Mouse (Mus musculus) testis, postnatal 10 days (tissue): Measurements from ENCODE around the gene Dnm3.

Experiments
- DNase-seq: peaks from one replicate; pipeline ENCODE4 v3.0.0; 2021; ENCODE audit warnings: low spot score

Dnm3 gene

DNA sequence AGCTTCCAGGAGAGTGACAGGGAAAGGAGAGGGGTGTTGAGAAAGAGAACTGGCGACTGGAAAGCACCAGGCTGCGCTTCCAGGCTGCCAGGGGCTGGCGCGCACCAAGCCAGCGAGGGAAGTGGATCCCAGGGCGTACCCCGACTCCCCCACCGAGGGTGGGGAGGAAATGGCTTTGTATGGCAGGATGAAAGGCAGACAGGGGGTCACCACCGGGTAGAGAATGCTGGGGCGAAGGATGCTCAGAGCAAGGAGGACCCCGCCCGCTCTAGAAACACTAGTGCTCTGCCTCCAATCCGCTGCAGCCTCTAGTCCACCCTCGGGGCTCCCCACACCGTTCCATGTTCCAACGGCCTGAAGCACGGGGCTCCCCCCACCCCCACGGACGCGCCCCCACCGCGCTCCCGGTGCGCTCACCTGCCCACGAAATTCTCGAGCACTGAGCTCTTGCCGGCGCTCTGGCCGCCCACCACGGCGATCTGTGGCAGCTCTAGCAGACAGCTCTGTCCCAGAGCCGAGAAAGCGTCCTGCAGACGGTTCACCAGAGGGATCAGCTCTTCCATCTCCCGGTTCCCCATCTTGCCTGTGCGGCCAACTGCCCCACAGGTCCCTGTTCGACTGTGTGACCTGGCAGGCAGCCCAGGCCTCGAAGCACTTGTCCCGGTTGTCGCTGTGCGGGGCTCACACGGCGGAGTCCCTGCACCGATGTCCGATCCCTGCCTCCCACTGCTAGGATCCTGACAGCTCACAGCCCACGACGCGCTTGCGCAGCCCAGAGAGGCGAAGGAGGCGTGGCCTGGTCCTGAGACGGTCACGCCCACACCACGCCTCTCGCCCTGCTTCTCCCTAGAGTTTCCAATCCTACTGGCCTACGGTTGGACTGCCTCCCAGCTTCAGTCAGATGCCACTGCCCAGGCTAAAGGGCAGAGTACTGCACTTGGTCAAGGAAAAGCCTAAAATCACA lies at the start of gene Dnm3:
Dnm3 (minus strand) TSS at position 789 of the 964 bp plus-strand sequence.
- peak; percentile 93 for DNase-seq

DNA sequence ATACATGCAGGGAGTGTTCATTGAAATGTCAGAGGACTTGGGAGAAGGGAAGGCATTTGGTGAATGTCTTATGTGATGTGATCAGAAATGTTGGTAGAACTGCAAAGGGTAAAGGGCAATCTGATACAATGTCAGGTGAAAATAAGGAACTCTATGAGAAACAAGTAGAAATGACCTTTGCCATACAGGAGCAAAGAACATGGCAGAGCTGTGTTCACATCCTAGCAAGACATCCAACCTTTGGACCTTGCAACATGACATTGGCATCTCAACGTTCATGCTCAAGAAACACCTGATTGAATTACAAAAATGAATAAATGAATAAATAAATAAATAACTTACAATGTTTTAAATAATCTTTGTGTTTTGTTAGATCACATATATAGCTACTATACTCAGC lies 37.3 kb upstream of the Dnm3 start:
- no peak for DNase-seq

- no peak for DNase-seq
Observed at GRCm38 (mm10) chr1:162510013-162510356, 32.2 kb upstream of the Dnm3 start.

GRCm38 (mm10) chr1:162509329-162510012 lies 31.6 kb upstream of the Dnm3 start:
- DNase-seq: no peak

- DNase-seq: no peak
Observed at GRCm38 (mm10) chr1:162508211-162509005, 30.6 kb upstream of the Dnm3 start.

DNA sequence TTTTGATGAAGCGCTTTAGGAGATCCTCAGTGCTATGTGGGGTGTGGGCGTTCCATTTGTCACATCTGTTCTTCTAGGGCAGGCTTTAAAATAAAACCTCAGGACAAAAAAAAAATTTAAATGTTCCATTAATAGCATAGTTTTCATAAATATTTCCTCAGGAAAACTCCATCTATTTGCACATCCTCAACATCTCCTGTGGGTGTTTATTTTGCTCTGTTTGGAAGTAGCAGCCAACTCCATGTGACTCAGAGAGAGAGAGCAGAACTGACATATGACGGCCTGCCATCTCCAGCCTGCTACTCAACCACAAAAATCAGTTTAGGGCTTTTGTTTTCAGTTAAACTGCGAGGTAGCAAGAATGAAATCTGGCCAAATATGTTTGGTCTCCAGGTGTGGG lies 28.7 kb upstream of the Dnm3 start:
- DNase-seq: no peak

GRCm38 (mm10) chr1:162505649-162506048 lies 27.8 kb upstream of the Dnm3 start:
- DNase-seq: no peak

DNA sequence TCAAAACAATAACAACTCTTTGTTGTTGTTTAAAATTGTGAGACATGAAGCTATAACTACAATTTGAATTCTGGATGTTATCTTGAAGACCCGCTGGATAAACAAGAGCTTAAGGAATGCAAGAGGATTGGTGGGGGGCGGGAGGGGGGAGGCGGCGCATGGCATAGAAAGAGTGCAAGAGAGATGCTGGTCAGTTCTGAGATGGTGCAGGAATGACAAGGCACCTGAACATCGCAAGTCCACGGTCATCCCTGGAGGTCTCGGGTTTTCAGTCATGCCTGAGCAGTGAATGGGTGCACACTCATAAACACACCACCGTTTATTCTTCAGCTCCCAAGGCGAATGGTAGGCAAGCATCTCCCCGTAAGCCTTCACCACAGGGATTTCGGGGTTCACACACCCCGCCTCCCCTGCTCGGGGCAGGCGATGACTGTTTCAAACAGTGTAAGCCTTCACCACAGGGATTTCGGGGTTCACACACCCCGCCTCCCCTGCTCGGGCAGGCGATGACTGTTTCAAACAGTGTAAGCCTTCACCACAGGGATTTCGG lies 1.2 kb downstream of the Dnm3 start:
- no peak for DNase-seq

DNA sequence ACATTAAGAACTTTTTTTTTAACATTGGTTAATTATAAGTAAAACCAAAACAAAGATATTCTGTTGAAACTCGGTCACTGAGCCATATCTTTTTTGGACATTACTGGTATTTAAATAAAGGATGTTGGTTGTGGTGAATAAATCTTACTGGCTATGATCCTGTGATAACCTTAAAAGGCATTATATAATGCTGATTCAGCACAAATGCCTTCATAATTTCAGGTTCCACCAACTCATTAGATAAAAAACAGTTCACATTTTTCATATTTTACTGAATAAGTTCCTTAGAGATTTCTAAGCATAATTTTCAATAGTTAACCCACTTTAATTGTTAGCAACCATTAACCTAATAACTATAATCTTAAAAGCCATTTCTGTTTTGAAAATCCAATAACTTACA lies 4.9 kb downstream of the Dnm3 start:
- DNase-seq: no peak

GRCm38 (mm10) chr1:162471089-162471488 lies 6.7 kb downstream of the Dnm3 start:
- no peak for DNase-seq

DNA sequence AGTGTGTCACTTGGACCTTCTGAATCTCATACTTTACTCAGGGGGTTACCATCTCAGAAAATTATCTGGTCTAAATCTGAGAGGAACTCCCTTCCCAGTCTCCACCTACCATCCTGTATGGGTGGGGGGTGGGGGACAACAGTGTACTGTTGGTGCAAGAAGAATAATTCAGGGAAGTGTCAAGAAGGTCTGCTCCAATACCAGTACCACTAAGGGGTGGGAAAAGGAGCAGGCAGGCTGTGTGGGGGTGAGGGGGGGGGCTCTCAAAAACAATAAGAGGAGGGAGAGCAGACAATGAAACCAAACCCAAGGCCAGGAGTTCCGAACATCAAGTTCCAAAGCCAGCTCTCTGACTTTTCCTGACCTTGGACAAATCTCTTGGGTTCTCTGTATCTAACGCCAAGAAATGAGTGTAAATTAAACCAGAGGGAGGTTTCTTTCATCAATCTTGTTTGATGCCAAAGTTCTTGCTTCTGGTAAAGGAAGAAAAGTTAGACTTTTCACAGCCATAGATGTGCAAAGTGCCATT lies 8.0 kb downstream of the Dnm3 start:
- DNase-seq: peak; percentile 47

- no peak for DNase-seq
Observed at GRCm38 (mm10) chr1:162463676-162464075, 14.2 kb downstream of the Dnm3 start.

- DNase-seq: no peak
Observed at GRCm38 (mm10) chr1:162458711-162459110, 19.1 kb downstream of the Dnm3 start.

GRCm38 (mm10) chr1:162456861-162457260 lies 21.0 kb downstream of the Dnm3 start:
- DNase-seq: no peak

DNA sequence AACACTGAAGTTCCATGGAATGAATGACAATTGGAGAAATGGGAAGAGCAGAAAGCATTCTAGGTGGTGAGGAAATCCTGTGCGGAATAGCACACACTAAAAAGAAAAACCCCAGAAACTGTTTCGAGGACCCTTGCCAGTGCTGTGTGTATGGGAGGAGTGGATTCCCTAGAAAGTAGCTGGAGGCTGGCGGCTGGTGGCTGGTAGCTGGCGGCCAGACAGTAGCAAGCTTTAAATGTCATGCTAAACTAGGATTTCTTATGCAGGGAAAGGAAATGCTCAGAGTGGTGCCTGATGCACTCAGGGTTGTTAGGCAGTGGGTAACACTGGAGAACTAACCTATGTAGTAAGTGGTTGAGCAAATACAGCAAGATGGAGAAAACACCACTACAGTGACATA lies 21.4 kb downstream of the Dnm3 start:
- no peak for DNase-seq

GRCm38 (mm10) chr1:162453578-162453977 lies 24.3 kb downstream of the Dnm3 start:
- DNase-seq: no peak

- no peak for DNase-seq
Observed at GRCm38 (mm10) chr1:162453030-162453429, 24.8 kb downstream of the Dnm3 start.

- no peak for DNase-seq
Observed at GRCm38 (mm10) chr1:162449161-162449909, 28.5 kb downstream of the Dnm3 start.

DNA sequence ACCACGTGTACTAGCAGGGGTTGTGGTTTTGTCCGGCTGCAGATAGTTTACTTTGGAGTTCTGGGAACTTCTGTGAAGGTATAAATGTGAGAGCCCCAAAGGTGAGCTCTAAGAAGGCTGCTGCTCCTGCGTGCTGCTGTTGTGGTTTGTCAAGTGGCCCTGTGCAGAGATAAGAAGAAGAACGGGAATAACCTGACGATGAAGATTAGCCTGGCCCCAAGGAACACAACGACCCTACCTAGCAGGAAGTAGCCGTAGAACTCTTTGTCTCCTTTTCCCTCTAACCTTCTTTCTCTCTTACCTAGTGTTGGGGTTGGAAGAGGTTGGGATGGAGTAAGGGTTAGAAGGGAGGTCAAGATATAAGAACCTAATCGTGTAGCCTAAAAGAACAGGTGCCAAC lies 33.0 kb downstream of the Dnm3 start:
- no peak for DNase-seq

DNA sequence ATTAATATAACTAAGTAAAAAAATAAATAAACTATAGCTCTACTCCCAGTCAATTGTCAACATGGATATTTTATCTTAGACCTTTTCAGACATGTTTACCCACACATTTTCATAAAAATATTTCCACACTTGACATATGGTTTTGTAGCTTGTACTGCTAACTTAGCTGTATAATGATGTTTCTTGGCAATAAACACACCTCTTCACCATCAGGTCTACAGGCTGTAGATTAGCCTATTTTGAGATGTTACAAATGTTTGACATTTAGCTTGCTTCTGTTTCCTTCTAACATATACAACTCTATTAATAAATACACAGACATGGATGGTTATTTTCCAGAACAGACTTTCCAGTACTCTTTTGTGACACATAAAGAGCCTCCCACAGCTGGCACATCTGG lies 38.3 kb downstream of the Dnm3 start:
- DNase-seq: no peak

- no peak for DNase-seq
Observed at GRCm38 (mm10) chr1:162436672-162437071, 41.2 kb downstream of the Dnm3 start.
